Mouse (Mus musculus) adrenal gland, postnatal 36 days (tissue): ENCODE measurements around the gene Rnf31. TPM values are rescaled to one million over a fixed set of nuclear protein-coding genes. Genes with fewer than 3 reads are reported as not detected.

Experiments
- DNase-seq, 2 experiments: peaks; one replicate each; pipeline ENCODE4 v3.0.0; 2021; ENCODE audit warnings: mixed read lengths in 1 of 2
- total RNA-seq, 2 experiments: library from RNA; stranded (reverse); gene quantifications; 2 replicates each; pipeline ENCODE4 v1.2.3; 2021

Gene Rnf31
- total RNA-seq, 2 experiments from 2014 or later = 33.7 to 33.9 TPM

GRCm38 (mm10) chr14:55577871-55578667 is 13.4 kb upstream of the Rnf31 start, which contains the start of gene Psme1:
Gene Psme1 (plus strand): TSS chr14:55578123.
- peak; percentile 88 to 92 for DNase-seq

- DNase-seq = peak; percentile 85
Measured at GRCm38 (mm10) chr14:55578668-55579269, 12.7 kb upstream of the Rnf31 start.

DNA sequence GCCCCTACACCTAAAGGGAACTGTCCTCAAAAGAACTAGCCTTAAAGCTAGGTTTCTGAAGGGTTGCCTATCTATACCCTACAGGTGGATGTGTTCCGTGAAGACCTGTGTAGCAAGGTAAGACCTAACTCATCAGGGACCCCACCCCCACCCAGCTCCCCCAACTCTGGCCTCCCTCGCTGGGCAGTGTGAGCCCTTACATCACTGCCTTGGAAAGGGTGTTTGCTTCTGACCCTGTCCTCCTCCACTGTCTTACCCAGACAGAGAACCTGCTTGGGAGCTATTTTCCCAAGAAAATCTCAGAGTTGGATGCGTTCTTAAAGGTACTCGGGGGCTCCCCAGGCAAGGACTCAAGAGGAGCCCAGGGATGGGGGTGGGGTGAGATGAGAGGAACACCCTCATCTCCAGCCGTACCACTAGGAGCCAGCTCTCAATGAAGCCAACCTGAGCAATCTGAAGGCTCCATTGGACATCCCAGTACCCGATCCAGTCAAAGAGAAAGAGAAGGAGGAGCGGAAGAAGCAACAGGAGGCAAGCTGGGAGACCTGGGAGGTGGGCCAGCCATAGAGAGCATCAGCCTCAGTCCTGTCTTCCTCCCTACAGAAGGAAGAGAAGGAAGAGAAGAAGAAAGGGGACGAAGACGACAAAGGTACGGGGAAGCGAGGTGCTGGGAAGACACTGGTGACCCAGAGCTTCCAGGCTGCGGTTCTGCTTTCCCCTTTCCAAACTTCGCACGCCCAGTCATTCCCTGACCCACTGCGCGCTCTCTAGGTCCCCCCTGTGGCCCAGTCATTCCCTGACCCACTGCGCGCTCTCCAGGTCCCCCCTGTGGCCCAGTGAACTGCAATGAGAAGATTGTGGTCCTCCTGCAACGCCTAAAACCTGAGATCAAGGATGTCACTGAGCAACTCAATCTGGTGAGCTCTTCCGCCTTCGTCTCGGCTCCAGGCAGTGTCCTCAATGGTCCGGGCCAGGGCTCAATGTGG is 11.7 kb upstream of the Rnf31 start:
- no peak for DNase-seq

DNA sequence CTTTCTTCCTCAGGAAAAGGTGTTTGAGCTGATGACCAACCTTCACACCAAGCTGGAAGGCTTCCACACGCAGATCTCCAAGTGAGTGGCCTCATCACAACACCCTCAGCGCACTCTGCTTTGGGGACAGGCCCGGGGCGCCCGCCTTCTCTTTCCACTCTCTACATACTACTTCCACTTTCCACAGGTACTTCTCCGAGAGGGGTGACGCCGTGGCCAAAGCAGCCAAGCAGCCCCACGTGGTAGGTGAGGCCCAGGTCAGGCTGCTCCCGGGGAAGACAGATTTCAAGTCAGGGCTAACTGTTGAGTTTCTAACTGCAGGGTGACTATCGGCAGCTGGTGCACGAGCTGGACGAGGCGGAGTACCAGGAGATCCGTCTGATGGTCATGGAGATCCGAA is 10.8 kb upstream of the Rnf31 start:
- DNase-seq = no peak

GRCm38 (mm10) chr14:55581981-55582681 is 9.4 kb upstream of the Rnf31 start:
- peak; percentile 31 to 47 for DNase-seq

DNA sequence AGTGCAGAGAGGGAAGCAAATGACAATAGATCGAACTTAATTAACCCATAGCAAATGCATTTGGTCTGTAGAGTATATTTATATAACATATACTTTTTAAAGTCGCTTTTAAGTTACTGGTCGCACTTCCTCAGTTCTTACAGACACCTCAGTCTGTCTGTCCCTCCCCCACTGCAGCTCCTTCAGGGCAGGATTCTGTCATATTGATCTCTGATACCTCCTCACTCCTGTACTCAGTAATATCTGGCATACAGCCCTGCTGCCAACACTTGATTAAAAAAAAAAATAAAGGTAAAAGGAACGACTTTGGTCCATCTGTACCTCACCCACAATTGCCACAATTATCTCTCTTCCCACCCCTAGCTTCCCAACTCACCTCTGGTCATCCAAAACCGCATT is 7.2 kb upstream of the Rnf31 start:
- DNase-seq = no peak

DNA sequence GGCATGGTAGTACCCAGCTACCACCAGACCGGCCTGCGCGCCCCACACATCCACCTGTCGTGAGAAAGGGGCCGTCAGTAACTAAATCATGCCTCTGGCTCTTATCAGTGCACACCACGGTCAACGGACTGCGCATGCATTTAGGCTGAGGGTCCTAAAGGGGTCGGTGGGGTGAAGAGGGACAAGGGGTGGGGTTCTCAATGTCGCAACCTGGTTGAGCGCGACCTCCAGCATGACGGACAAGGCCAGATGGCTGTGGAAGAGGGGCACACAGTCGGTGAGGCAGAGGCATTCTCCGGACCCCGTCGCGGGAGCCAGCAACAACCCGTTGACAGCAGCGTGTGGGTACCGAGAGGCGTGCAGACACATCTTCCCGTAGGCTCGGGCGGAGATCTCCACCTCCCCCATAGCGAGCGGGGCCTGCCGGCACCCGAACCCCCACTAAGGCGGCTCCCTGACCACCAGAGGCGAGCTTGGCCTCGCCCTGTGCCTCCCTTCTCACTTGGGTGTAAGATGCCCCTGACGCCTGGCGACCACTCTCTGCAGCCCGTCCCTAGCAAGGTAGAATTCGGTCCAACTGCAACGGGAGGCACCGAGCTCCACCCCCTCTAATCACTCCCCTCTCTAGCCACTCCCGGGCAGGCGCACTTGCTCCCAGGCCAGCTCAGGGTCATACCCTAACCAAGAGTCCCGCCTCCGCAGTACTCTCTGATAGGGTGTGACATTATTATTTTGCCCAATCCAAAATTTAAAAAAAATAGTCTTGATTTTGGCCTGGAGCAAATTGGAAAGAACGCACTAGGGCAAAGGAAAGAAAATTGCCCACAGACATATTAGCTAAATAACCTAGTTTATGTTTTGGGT is 6.6 kb upstream of the Rnf31 start, which contains the start of gene Emc9:
TSS of gene Emc9 (minus strand) at position 601 of the 864 bp plus-strand sequence.
- peak; percentile 93 to 94 for DNase-seq

GRCm38 (mm10) chr14:55585566-55585960 is 5.9 kb upstream of the Rnf31 start:
- DNase-seq = no peak

- DNase-seq = no peak
Measured at GRCm38 (mm10) chr14:55586149-55586548, 5.4 kb upstream of the Rnf31 start.

- DNase-seq = no peak
Measured at GRCm38 (mm10) chr14:55589271-55589670, 2.2 kb upstream of the Rnf31 start.

DNA sequence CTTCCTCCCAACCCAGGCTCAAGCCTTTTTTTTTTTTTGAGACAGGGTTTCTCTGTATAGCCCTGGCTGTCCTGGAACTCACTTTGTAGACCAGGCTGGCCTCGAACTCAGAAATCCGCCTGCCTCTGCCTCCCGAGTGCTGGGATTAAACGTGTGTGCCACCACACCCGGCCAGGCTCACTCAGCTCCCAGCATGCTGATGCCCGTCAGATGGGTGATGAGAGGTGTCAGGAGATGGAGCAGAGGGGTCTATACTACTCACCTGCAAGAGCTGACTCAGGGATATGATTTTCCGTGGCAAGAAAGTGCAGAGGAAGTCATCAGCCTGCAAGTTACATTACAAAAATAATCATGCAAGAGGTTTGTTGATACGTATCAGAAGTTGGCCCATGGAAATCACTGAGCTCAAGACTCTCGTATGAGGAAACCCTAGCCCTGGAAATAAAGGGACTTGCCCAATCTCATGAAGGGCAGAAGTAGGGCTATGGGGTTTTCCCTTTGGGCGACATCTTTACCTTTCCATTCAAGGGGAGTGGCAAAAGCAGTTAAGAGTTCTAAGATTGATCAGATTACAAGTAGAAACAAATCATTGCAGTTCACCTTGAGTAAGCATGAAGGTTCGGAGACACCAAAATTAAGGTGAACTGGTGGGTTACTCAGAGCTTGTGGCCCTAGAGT is 1.6 kb upstream of the Rnf31 start:
- no peak for DNase-seq

DNA sequence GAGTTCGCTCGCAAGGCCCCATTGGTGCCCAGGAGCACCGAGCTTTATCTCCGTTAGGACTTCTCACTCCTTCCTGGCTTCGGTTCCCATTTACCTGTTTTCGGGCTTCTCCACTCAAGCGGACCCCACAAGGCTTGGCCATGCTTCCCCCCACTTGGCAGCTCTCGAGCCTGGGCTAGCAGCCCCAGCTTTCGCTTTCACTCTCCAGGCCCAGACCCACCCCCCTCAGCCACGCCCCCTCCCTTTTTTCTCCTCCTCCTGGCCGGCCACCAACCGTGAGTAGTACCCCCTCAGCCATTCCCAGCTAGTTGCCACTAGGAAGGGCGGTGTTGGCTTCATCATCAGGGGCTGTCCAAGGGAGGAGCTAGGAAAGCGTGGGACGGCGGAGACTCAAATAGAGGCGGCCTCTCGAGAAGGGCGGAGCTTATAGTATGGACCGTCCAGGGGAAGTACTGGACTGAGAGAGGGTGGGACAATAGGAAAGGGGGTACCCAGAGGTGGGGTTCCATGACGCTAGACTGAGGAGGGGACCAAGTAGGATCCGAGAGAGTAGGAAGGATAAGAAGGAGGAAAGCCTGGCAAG is 669 bp upstream of the Rnf31 start, which contains the start of gene Psme2:
TSS of gene Psme2 (minus strand) at position 366 of the 583 bp plus-strand sequence.
- peak; percentile 94 to 95 for DNase-seq

DNA sequence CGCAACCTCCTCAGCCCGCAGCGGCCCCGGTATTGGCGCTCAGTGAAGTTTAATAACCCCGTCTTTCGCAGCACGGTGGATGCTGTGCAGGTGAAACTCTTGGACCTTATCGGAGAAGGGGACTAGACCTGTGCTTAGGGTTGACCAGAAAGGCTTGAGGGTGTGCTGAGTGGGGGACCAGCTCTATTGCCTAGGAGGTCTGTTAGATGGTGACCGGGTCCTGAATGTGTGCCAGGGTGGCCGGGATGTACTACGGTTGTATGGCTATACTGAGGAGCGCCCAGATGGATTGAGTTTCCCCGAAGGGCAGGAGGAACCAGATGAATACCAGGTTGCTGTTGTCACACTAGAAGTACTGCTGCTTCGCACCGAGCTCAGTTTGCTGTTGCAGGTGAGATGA is 718 bp downstream of the Rnf31 start:
- DNase-seq = no peak

GRCm38 (mm10) chr14:55596036-55596690 is 4.7 kb downstream of the Rnf31 start:
- no peak for DNase-seq

- DNase-seq = no peak
Measured at GRCm38 (mm10) chr14:55598521-55599390, 7.2 kb downstream of the Rnf31 start.

DNA sequence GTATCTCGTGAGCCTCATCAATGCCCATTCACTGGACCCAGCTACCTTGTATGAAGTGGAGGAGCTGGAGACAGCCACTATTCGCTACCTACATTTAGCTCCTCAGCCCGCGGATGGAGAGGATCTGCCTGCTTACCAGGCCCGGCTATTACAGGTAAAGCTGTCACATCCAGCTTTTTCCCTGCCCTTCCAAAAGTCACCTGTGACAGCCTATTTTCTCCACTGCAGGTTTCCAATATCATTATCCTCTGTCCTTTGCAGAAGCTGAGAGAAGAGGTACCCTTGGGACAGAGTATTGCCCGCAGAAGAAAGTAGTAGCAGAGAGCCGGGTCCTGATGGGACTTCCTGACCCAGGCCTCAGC is 11.7 kb downstream of the Rnf31 start, which contains the start of gene Irf9:
TSS of gene Irf9 (plus strand) at position 301 of the 362 bp plus-strand sequence.
- DNase-seq = no peak

- DNase-seq = peak; percentile 93 to 94
Measured at GRCm38 (mm10) chr14:55603633-55604576, 12.4 kb downstream of the Rnf31 start.
